Mouse (Mus musculus): Measurements from ENCODE around the gene Fbxw8. TPM values are rescaled to one million over a fixed set of nuclear protein-coding genes. Genes with fewer than 3 reads are reported as not detected.

The Fbxw8 gene
- polyA plus RNA-seq, 1 experiment from 2014 or later, result 36.8 TPM

- 95% methylated on average over 18 of the region's 18 CpGs for WGBS
- H3K4me1 ChIP-seq (replicated peaks), result peaks cover 54% of the 10 kb centered on the region
- DNase-seq (ENCODE audit: low spot score), result no peak
Measured at GRCm38 (mm10) chr5:118061391-118061790, 93.9 kb downstream of the Fbxw8 start.

DNA sequence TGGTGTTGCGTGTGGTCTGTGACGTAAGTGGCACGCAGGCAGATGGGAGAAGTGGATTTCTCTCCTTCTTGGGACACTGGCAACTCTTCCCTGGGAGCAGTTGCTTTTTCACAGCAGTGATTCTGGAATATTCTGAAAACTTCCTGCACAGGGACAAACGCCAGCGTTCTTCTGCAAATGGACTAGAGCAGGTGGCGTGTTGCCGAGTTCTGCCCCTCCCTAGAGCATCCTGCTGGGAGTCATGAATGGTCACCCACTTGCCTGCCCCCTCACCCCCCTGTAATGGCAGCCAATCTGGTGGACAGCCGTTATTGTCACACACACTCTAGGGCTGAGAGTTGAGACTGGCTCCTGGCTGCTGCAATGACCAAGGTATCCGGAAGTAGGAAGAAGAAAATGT lies 95.6 kb downstream of the Fbxw8 start:
- H3K4me1 ChIP-seq (replicated peaks), result peaks cover 49% of the 10 kb centered on the region
- no peak overlapping the region for H3K4me3 ChIP-seq
- DNase-seq (ENCODE audit: low spot score), result no peak
- WGBS, result 87% methylated on average over 9 of the region's 9 CpGs
- H3K27me3 ChIP-seq (ENCODE audit: insufficient read depth, poor library complexity, severe bottlenecking), result no peaks in the 10 kb centered on the region
- H3K27ac ChIP-seq, result no peak overlapping the region
- peaks cover 13% of the 10 kb centered on the region; the same call in 1 of the 2 replicates for H3K36me3 ChIP-seq
- no peaks in the 10 kb centered on the region for H3K9me3 ChIP-seq

More at GRCm38 (mm10) chr5:118061391-118061790, 93.9 kb downstream of the Fbxw8 start:
- H3K4me3 ChIP-seq, result no peak overlapping the region
- H3K9me3 ChIP-seq, result no peaks in the 10 kb centered on the region
- H3K36me3 ChIP-seq, result peaks cover 30% of the 10 kb centered on the region
- no peaks in the 10 kb centered on the region for H3K27me3 ChIP-seq (ENCODE audit: insufficient read depth, poor library complexity, severe bottlenecking)
- no peak overlapping the region for H3K27ac ChIP-seq

- Histone ChIP-seq H3K27me3 (ENCODE audit: insufficient read depth, poor library complexity, severe bottlenecking) (no peaks in the 10 kb centered on the region), H3K4me1 (replicated peaks) (peaks cover 42% of the 10 kb centered on the region), H3K9me3 (no peaks in the 10 kb centered on the region), H3K4me3 (no peak overlapping the region), H3K36me3 (0 out of 2 replicates have a peak, but pooled peaks cover 10% of the 10 kb centered on the region), H3K27ac (no peak overlapping the region)
- 95% methylated on average over 10 of the region's 10 CpGs for WGBS
- no peak for DNase-seq (ENCODE audit: low spot score)
Measured at GRCm38 (mm10) chr5:118058858-118059257, 96.4 kb downstream of the Fbxw8 start.

GRCm38 (mm10) chr5:118057508-118058111 lies 97.7 kb downstream of the Fbxw8 start:
- Histone ChIP-seq H3K9me3 (no peaks in the 10 kb centered on the region), H3K4me3 (no peak overlapping the region), H3K27me3 (ENCODE audit: insufficient read depth, poor library complexity, severe bottlenecking) (no peaks in the 10 kb centered on the region), H3K4me1 (replicated peaks) (peaks cover 33% of the 10 kb centered on the region), H3K36me3 (0 out of 2 replicates have a peak, but pooled peaks cover 5% of the 10 kb centered on the region), H3K27ac (peak overlapping the region; percentile 66)
- no peak for DNase-seq (ENCODE audit: low spot score)
- WGBS, result 71% methylated on average over 8 of the region's 8 CpGs

GRCm38 (mm10) chr5:118053205-118053604 lies 102.1 kb downstream of the Fbxw8 start:
- no peaks in the 10 kb centered on the region for H3K27me3 ChIP-seq (ENCODE audit: insufficient read depth, poor library complexity, severe bottlenecking)
- no peaks in the 10 kb centered on the region for H3K9me3 ChIP-seq
- H3K27ac ChIP-seq, result no peak overlapping the region
- no peak overlapping the region for H3K4me3 ChIP-seq
- H3K36me3 ChIP-seq, result no peaks in the 10 kb centered on the region
- WGBS, result 92% methylated on average over 2 of the region's 2 CpGs
- no peak for DNase-seq (ENCODE audit: low spot score)
- peaks cover 21% of the 10 kb centered on the region for H3K4me1 ChIP-seq (replicated peaks)

DNA sequence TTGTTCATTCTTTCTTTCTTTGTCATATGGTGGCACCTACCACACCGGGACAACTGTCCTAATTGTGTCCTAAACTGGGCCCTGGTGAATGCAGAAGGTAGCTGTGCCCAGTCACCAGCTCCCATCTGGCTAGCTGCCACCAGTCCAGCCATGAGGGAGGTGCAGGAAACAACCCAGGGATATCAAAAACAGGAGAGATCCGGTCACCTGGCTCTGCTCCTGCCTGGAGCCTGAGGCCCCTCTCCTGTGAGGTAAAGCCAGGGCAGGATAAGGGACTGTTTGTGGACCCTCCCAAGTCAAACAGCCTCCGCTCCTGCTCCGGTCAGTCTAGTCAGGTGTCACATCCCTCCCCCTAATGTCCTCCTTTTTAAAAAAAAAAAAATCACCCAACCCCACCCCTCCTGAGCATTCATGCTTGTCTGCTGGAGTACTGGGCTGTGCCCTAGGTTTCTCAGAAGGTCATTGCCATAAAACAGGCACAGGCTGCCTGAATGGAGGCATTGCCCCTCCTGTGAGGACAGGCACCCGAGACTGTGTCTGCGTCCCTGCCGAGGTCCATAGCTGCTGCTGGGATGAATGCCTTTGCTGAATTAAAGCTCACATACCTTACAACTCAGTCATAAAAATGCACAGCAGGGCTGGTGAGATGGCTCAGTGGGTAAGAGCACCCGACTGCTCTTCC lies 103.1 kb downstream of the Fbxw8 start:
- no peak overlapping the region for H3K27ac ChIP-seq
- no peaks in the 10 kb centered on the region for H3K27me3 ChIP-seq (ENCODE audit: insufficient read depth, poor library complexity, severe bottlenecking)
- no peak for DNase-seq (ENCODE audit: low spot score)
- whole genome bisulfite sequencing, result 85% methylated on average over 8 of the region's 8 CpGs
- no peaks in the 10 kb centered on the region for H3K9me3 ChIP-seq
- no peaks in the 10 kb centered on the region for H3K36me3 ChIP-seq
- H3K4me3 ChIP-seq, result no peak overlapping the region
- peaks cover 11% of the 10 kb centered on the region for H3K4me1 ChIP-seq (replicated peaks)

DNA sequence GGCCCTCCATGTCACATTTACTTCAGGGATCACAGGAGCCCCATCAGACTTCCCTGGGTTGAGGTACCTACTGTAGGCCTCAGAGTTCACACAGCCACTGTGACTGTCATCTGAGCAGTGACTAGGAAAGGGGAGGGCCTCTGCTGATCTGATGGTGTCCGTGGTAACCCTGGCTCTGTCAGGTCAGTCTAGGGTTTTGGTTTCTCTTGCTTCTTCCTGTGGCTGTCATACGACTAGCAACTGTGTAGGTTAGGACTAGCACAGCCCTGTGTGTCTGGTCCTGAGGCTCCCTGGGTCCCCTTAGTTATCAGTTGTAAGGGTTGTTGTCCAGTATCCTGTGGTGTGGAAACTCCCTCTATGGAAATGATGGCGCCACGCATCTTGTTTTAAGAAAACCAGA lies 104.5 kb downstream of the Fbxw8 start:
- no peak for DNase-seq (ENCODE audit: low spot score)
- WGBS, result 79% methylated on average over 4 of the region's 4 CpGs
- H3K27ac ChIP-seq, result no peak overlapping the region
- H3K9me3 ChIP-seq, result no peaks in the 10 kb centered on the region
- H3K27me3 ChIP-seq (ENCODE audit: insufficient read depth, poor library complexity, severe bottlenecking), result no peaks in the 10 kb centered on the region
- H3K4me1 ChIP-seq (replicated peaks), result no peaks in the 10 kb centered on the region
- no peaks in the 10 kb centered on the region for H3K36me3 ChIP-seq
- H3K4me3 ChIP-seq, result no peak overlapping the region

DNA sequence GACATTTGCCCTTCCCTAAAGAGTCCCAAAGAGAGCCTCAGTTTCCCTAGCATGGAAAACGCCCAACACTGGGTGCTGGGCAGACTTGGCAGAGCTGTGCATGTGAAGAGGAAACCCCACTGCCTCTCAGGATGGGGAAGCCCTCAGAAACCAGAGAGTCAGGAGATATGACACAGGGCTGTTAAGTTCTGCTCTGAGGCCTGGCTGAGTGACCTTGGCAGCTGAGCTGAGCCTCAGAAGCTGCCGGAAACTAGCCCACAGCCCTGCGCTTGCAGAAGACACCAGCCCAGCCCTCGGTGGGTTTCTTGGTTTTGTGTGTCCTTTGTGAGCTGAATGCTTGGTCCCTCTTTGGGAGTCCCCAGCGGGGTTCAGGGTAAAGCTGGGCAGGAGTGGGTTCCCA lies 106.3 kb downstream of the Fbxw8 start:
- no peaks in the 10 kb centered on the region for H3K9me3 ChIP-seq
- 86% methylated on average over 5 of the region's 5 CpGs for WGBS
- H3K4me3 ChIP-seq, result no peak overlapping the region
- no peak overlapping the region for H3K27ac ChIP-seq
- H3K27me3 ChIP-seq (ENCODE audit: insufficient read depth, poor library complexity, severe bottlenecking), result no peaks in the 10 kb centered on the region
- H3K4me1 ChIP-seq (replicated peaks), result no peaks in the 10 kb centered on the region
- H3K36me3 ChIP-seq, result no peaks in the 10 kb centered on the region
- DNase-seq (ENCODE audit: low spot score), result no peak

DNA sequence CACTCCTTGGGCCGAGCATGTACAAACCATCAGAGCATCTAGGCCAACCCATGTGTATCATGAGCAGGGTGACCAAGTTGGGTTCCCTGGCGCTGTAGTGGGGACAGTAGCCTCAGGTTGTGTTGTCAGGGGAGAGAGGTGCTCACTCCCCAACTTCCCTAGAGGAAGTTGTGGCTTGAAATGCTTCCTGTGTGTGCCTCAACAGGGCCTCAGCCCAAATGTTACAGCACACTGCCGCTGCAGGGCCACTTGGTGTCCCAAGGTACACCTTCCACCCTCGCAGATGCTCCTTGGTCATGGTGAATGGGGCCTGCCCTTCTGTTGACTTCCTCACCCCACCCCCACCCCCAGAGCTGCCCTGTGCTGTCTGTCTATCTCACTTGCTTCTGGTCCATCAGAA lies 106.9 kb downstream of the Fbxw8 start:
- H3K36me3 ChIP-seq, result no peaks in the 10 kb centered on the region
- DNase-seq (ENCODE audit: low spot score), result no peak
- H3K4me1 ChIP-seq (replicated peaks), result no peaks in the 10 kb centered on the region
- no peak overlapping the region for H3K27ac ChIP-seq
- no peak overlapping the region for H3K4me3 ChIP-seq
- WGBS, result 86% methylated on average over 4 of the region's 4 CpGs
- no peaks in the 10 kb centered on the region for H3K9me3 ChIP-seq
- no peaks in the 10 kb centered on the region for H3K27me3 ChIP-seq (ENCODE audit: insufficient read depth, poor library complexity, severe bottlenecking)

DNA sequence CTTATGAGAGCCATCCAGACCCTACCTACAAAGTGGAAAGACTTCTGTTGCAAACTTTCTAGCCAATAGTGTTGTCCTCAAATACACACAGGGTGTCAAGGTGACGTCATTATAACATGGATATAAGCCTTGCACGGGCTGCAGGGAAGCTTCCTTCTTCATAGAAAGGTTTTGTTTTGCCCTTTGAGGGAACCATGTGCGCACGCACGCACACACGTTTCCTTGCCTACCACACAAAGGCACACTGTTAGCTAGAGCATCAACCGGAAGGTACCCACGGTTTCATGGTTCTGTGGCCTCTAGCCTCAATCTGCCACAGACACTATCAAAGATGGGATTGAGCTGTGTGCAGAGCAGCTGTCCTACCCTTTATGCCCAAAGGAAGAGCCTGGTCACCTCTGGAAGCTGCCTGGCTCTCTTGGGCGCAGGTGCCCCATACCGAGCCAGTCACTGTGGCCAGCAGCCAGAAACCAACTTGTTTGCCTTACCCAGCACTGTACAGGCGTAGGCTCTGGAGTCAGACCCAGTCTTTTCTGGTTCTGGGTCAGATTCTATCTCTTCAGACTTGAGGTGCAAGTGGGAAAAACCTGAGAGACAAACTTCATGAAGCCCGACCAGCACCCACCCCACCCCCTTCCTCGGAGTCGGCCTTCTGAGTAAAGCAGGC lies 108.0 kb downstream of the Fbxw8 start:
- Histone ChIP-seq H3K4me1 (replicated peaks) (no peaks in the 10 kb centered on the region), H3K4me3 (no peak overlapping the region), H3K27ac (no peak overlapping the region), H3K36me3 (no peaks in the 10 kb centered on the region), H3K27me3 (ENCODE audit: insufficient read depth, poor library complexity, severe bottlenecking) (no peaks in the 10 kb centered on the region), H3K9me3 (no peaks in the 10 kb centered on the region)
- WGBS, result 91% methylated on average over 14 of the region's 14 CpGs
- no peak for DNase-seq (ENCODE audit: low spot score)

DNA sequence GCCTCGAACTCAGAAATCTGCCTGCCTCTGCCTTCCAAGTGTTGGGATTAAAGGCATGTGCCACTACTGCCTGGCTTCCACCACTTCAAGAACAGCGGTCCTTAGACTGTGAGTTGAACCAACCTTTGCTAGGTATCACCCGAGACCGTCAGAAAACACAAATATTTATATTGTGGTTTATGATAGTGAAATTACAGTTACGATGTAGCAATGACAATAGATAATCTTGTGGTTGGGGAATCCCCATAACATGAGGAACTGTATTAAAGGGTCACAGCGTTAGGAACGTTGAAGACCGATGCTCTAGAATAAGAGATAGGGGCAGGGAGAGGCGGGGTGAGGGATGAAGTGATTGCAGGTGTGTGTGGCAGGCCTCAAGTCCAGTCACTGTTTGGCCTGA lies 109.9 kb downstream of the Fbxw8 start:
- no peak for DNase-seq (ENCODE audit: low spot score)
- Histone ChIP-seq H3K36me3 (no peaks in the 10 kb centered on the region), H3K27ac (no peak overlapping the region), H3K4me1 (replicated peaks) (no peaks in the 10 kb centered on the region), H3K27me3 (ENCODE audit: insufficient read depth, poor library complexity, severe bottlenecking) (no peaks in the 10 kb centered on the region), H3K4me3 (no peak overlapping the region), H3K9me3 (no peaks in the 10 kb centered on the region)
- WGBS, result 94% methylated on average over 9 of the region's 9 CpGs

- WGBS, result 90% methylated on average over 6 of the region's 6 CpGs
- no peak overlapping the region for H3K4me3 ChIP-seq
- DNase-seq (ENCODE audit: low spot score), result no peak
- no peak overlapping the region for H3K27ac ChIP-seq
- H3K4me1 ChIP-seq (replicated peaks), result no peaks in the 10 kb centered on the region
- no peaks in the 10 kb centered on the region for H3K27me3 ChIP-seq (ENCODE audit: insufficient read depth, poor library complexity, severe bottlenecking)
- no peaks in the 10 kb centered on the region for H3K36me3 ChIP-seq
- H3K9me3 ChIP-seq, result no peaks in the 10 kb centered on the region
Measured at GRCm38 (mm10) chr5:118044907-118045306, 110.4 kb downstream of the Fbxw8 start.

GRCm38 (mm10) chr5:118043761-118044160 lies 111.5 kb downstream of the Fbxw8 start:
- peaks cover 9% of the 10 kb centered on the region for H3K4me1 ChIP-seq (replicated peaks)
- H3K36me3 ChIP-seq, result no peaks in the 10 kb centered on the region
- no peak overlapping the region for H3K27ac ChIP-seq
- no peaks in the 10 kb centered on the region for H3K27me3 ChIP-seq (ENCODE audit: insufficient read depth, poor library complexity, severe bottlenecking)
- DNase-seq (ENCODE audit: low spot score), result no peak
- 92% methylated on average over 4 of the region's 4 CpGs for WGBS
- H3K9me3 ChIP-seq, result no peaks in the 10 kb centered on the region
- H3K4me3 ChIP-seq, result no peak overlapping the region

Data from hindbrain, embryonic 10.5 days (tissue).